Mouse (Mus musculus): Measurements from ENCODE around the gene Prdm1. TPM values are rescaled to one million over a fixed set of nuclear protein-coding genes. Genes with fewer than 3 reads are reported as not detected.

Prdm1 gene
- total RNA-seq, 2 experiments from 2014 or later: 1.9 to 2.0 TPM

DNA sequence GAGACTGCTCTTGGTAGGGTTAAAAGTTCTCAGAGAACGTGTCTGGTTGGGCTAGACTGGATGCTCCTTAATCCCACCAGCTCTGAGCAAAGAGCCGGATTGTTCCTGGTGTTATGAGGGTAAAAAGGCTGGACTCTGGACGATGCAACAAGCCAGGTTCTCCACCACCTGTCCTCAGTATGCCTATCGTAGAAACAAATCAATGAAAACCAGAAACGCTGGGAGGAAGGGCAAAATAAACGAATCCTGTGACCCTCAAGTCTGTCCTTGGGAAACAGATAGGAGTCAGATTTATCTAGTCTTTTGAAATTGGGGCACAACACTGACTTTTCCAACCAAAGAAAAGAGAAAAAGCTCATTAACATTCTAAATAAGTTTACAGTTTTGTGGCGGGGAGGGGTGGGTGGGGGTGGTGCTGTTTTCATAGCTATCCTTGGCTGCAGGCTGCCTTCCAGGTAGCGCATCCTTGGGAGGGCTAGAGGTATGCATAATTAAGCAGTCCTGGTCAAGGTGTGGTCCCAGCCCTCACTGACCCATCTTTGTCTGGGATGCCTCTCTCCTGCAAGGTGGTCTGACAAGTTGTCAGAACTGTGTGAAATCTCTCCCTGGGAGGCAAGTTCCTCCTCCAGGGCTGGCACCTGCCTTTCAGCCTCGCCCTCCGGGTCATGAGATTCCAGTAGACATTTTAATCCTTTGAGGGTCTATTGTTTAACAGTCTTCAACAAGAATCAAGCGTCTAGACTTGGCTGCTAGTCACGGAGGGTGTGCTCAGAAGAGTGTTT, 136.6 kb downstream of the Prdm1 start:
- intact Hi-C loops (cut with DNase I): no loop called here
- DNase-seq (ENCODE audit: extremely low spot score in 1 of 2, low spot score in 2 of 2): no peak

DNA sequence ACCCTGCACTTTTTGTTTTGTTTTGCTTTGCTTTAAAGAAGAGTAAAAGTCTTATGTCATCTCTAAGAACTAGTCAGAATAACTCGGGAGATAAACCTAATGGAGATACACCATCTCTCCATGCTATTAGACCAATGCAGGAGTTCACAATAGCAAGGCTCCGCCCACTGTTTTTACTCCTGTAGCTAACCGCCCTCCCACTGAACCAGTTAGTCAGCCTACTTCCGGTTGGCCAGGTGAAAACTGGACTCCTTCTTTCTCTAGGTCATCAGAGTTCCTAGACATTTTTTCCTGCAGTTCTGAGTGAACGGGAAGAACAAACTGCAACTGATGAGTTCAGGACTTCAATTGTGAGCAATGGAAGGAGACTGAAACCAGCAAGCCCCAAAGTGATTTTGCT, 138.0 kb downstream of the Prdm1 start:
- DNase-seq (ENCODE audit: extremely low spot score in 1 of 2, low spot score in 2 of 2): no peak
- intact Hi-C loops (cut with DNase I): no loop called here

DNA sequence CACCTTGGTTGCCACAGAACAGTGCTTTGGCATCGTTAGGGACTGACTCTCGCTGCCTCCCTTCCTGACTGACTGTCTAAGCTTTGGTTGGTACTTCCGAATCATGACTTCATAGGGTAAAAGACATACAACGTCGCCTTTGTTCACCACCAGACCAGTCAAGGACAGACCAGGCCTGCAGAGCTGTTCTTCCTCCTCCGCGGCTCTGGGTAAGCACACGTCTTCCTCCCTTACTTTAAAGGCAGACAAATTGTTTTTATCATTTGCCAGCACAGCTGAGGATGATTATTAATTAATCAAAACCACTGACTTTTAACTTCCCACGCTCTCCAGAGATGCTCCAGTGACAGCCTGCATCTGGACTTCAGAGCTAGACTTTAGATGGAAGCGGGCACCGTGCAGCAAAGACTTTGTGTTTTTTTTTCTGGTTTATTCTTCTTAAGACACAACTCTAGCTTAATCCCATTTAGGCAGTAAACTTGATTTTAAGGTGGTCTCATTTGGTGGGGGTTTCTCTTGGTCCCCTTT, 139.5 kb downstream of the Prdm1 start:
- intact Hi-C loops (cut with DNase I): no loop called here
- no peak for DNase-seq (ENCODE audit: extremely low spot score in 1 of 2, low spot score in 2 of 2)

All from left cerebral cortex, postnatal 10 days (tissue).